Mouse (Mus musculus) lung, postnatal 36 days (tissue): ENCODE data around the gene Gm20721.
"Not testable (repeated sequence)": the region's sequence is repeated elsewhere in the genome, so short reads cannot be mapped to it uniquely, and the experiment has no call there.

ENCODE experiments used
- DNase-seq: peaks from one replicate; pipeline ENCODE4 v3.0.0; 2022; ENCODE audit warnings: mixed read lengths

Gene Gm20721

DNA sequence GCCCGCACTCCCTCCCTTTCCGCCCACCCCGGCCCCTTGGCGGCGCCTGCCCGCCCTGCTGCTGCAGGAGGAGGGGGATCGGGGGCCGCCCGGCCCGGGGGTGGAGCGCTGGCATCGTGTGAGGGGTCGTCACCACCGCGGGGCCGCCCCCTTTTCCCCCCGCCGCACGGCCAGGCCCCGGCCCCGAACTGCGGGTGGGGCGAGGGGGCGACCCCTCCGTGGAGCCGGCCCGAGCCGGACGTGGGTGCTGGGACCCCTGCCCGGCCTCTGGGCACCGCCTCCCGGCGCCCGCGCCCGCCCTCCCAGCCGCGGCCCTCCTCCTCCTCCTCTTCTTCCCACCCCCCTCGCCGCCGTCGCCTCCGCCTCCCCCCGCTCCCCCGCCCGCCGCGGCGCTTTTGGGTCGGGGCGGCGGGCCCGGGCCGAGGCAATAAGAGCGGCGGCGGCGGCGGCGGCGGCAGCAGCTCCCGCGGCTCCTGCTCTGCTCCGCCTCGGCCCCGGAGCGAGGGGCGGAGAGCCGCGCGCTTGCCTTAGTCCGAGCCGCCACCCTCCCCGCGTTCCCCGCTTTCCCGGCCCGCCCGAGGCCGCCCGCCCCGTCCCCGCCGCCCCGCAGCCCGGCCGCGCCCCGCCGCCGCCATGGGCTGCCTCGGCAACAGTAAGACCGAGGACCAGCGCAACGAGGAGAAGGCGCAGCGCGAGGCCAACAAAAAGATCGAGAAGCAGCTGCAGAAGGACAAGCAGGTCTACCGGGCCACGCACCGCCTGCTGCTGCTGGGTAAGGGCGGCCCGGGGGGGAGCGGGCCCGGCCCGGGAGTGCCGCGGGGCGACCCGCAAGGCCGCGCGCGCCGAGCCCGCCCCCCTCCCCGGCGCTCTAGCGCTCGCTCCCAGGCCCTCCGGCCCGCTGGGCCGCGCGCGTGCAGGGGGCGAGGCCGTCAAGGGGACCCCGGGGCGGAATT, 16.6 kb downstream of the Gm20721 start:
- peak; percentile 82 for DNase-seq

DNA sequence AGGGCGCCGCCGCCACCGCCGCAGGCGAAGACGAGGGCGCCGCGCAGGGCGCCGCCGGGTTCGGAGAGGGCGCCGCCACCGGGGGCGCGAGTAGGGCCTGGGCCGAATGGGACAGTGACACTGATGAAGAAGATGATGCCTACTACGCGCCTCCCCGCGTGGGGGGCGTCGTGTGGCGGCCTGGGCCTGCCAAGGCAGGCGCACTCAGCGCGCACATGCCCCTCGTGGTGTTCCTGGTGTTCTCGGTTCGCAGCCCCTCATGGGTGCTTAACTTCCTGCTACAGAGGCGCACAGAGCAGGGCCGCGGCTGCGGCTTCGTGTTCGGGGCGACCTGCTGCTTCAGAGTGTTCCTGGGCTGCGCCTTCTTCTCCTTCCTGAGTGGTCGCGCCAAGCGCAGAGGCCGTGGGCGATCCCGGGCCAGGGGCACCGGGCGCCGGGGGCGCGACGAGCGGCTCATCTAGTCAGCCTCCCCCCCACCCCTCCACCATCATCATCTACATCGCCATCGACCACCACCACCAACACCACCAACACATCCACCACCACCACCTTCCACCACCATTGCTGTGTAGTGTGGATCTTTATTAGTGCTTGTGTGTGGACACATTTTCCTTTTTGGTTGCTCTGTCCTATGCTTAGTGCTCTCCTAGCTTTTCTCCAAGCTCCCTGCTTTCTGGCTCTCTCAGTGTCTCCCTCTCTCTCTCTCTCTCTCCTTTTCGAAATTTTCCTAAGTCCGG, 17.4 kb downstream of the Gm20721 start:
- peak; percentile 22 for DNase-seq

DNA sequence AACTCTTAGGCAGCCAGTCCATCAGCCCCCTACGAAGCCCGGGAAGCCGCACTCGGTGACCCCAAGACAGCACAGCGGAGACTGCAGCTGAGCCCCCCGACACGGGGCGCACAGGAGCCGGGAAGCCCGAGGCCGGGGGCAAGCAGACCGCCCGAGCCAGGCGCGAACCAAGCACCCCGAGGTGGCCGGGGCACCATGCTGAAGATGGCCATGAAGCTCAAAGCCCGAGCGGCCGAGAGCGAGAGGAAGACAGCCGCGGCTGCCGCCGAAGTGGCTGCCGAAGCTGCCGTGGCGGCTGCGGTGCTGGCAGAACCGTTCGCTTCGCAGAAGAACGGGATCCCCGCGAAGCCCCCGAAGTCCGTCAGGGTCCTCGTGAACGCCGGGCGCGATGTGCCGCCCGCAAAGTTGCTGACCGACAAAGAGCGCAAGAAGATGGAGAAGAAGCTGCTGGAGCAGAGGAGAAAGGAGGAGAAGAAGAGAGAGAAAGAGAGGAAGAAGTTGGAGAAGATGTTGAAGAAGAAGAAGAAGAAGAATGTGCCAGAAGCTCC, 18.1 kb downstream of the Gm20721 start:
- DNase-seq = no peak

DNA sequence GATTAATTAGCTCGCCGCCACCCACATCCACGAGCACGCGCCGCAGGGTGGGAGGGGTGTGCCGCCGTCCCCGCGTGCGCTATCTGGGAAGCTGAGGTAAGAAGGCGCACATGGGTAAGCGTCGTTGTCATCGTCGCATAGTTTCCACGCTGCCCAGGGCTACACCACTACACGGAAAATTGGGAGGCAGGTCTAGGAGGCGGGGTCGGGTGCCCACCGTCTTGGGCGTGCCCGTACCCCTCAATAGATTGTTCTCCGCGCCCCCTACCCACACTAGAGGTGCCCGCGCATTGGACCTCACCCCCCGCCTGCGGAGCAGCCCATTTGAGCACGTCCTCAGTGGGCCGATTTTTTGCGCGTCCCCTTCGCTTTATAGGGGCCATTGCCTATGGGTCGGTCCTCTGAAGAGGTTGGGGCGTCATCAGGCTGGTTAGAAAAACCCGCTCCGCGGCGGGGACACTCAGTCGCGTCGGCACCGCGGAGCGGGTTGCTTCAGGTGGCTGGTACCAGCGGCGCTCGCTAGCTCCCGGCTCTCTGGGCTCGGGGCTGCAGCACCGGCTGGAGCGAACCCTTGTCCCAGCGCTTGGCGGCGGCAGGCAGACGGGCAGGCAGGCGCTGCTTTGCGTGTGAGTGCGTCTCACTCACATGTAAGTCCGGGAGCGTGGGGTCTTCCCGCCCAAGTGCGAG, 19.1 kb downstream of the Gm20721 start:
- peak; percentile 80 for DNase-seq

DNA sequence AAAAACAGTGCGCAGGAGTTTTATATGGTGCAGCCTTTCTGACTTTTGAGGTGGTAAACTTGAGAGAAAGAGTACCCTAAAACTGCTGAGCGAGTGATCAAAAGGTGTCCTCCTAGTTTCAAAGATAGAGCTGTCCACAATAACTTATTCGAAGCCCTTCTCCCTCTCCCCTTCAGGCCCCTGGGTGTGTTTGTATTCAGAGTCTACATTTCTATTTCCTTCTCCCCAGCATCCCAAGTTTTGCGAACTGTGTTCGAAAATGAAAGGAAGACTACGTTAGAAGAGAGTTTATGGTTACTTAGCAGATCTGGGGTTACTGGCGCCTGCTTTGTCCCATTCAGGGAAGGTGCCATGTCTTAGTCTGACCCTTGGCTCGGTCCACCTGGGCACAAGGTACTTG, 20.0 kb downstream of the Gm20721 start:
- DNase-seq = no peak

DNA sequence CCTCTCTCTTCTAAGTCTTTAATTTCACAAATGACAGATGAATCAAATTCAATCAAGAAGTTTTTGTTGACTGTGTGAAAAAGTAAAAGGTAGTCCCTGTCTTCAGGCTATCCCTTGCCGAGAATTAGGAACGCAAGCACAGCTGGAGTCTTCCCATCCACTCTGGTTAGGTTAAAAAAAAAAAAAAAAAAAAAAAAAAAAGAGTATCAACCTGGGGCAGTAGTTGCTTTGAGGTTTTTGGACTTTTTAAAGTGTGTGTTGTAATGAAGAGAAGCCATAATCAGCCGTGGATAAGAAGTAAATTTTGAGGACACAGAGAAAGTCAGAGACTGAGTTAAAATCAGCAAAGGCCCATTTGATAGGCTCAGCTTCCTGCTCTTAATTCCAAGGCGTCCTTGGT, 20.5 kb downstream of the Gm20721 start:
- no peak for DNase-seq

DNA sequence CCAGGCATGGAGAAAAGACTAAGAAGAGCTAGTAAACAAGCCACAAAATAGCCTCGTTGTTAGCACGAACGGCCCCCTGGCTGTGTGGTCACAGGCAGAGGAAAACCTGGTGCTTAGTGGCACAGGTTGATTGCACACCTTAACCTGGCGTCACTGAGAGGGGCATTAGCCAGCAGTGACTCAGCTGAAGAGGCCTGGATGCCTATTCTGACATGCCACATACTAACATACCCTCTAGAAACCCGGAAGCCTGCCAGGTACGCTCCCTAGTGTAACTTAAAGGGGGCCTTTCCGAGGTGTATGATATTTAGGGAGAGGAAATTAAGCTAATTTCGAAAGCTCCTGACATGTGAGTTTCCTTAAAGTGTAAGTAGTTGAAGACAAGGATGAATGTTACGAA, 29.9 kb downstream of the Gm20721 start:
- DNase-seq = no peak

DNA sequence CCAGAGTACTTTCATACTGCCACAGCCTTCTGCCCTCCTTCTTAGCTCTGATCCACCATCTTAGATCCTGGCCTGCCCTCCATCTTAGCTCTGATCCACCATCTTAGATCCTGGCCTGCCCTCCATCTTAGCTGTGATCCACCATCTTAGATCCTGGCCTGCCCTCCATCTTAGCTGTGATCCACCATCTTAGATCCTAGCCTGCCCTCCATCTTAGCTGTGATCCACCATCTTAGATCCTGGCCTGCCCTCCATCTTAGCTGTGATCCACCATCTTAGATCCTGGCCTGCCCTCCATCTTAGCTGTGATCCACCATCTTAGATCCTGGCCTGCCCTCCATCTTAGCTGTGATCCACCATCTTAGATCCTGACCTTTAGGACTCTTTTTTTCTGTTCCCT, 31.1 kb downstream of the Gm20721 start:
- not testable (repeated sequence) for DNase-seq

DNA sequence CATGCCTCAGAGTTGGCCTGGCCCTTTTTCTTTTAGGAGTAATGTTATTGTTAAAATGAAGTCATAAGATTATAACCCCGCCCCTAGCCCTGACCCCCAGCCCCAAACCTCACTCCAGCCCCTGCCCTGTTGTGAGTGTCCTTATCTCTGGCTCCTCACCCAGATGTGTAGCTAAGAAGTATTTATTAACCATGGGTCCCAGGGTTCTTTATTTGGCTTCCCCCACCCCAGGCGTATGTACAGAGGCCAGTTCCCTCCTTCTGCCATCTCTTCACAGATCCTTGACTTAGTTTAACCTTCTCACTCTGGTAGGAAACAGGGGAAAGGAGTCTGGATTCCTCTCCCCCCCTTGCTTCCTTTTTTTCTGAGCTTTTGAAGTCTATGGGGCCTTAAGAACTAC, 33.9 kb downstream of the Gm20721 start:
- DNase-seq = no peak

DNA sequence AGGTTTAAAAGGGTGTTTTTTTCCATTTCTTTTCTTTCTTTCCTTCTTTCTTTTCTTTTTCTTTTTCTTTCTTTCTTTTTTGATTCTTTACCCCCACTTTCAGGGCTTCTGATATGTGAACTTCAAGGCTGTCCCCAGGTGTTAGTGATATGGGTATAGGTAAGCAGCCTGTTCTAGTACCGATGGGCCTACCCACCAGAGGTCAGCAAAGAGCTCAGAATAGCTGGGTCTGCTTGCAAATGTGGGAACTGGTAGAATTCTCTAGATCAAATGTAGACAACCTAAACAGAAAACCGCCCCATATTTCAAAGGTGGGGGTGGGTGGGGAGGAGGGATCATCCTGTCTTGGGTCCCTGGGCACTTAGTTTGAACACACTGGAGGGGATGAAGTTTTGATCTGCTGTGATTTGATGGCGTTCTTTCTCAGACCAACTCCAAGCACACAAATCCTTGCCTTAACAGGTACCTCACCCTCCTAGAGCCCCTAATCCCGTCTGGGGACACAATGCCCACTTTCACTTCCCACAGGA, 34.3 kb downstream of the Gm20721 start:
- DNase-seq = peak; percentile 94

DNA sequence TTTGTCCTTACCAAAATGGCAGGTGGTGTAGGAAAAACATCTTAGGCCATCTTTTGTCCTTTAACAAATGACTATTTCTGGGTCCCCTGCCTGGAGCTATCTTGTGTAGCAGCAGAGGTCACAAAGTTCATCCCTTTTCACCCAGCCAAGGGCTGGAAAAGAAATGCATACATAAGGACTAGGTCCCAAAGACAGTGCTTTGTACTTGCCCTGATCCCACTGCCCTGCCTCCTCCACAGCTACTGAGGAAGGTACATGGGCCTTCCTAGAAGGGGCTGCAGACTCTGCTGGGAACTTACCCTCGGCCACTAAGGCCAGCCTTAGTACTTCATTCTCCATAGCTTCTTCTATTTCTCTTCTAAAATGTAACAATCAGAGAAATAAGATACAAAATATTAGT, 34.9 kb downstream of the Gm20721 start:
- DNase-seq = no peak

DNA sequence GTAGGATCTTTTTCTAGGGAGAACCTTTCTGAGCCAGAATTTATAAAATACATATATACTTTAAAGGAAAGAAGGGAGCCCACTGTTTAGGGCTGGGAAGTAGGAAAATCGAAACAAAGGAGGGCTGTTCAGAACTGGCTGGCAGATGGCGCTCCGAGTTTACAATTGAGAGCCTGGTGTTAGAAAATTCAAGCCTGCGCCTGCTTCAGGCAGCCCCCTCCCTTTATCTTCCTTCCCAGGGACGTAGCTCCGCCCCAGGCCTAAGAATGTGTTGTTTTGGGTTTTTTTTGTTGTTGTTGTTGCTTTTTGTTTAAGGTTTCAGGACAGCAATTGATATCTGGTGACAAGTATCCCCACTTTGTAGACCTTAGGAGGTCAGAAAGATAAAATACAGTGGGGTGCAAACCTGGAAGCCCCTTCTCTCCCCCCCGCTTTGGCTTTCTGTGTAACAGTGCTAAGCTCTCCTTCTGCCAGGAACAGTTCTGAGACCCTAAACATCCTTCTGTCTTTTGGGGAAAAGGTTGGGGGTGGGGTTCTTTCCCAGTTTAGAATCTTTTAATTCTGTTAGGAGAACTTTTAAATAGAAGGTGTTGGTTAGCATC, 35.5 kb downstream of the Gm20721 start:
- peak; percentile 69 for DNase-seq

DNA sequence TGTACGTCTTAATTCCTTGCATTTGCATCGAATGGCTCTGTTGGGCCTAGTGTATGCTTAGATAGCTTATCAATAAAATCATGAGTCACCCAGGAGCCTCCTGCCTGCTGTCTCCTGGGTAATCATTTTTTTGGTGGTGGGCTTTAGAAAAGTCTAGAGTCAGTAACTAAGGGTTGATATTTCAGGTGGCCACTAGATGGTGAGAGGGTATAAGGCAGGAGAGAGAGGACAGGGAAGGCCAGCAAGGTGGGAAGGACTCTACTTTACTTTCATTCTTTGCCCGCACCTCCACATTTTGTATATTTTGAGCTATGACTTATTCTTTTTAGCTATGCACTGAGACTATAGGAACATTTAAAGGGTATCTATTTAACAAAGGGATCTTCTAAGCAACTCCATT, 38.6 kb downstream of the Gm20721 start:
- no peak for DNase-seq

DNA sequence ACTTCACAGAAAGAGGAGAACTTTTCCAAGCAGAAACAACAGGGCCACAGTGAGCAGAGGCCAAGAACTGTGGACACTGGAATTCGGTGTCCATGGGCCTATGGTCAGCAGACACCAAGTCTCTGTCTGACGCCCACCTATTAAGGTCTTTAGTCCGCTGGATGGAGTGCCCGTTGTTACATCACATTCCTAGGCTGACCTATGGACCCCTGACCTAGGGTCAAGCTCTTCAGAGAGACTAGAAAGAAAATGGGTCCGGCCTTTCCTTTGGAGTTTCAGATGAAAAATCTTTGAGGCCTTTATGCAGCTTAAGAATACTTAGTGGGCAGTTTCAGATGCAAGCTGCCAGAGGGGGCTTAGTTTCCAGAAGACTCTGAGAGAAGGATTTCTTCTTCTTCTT, 40.9 kb downstream of the Gm20721 start:
- DNase-seq = no peak

DNA sequence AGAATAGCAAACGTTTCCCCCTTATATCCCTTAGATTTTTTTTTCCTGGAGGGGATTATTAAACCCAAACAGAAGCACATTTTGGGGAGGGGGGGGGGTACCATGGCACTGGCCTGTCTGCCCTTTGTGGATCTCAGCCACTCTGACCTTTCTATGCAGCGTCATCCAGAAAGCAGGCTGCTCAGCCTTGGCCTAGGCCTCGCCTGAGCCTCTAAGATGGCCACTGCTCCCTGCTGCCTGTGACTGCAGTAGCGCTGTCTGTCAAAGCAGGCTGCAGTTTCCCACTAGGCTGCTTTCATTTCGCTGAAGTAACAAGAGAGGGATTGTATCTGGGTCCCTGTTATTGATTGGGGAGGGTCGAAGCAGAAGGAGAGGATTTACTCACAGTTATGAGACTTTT, 44.0 kb downstream of the Gm20721 start:
- no peak for DNase-seq

DNA sequence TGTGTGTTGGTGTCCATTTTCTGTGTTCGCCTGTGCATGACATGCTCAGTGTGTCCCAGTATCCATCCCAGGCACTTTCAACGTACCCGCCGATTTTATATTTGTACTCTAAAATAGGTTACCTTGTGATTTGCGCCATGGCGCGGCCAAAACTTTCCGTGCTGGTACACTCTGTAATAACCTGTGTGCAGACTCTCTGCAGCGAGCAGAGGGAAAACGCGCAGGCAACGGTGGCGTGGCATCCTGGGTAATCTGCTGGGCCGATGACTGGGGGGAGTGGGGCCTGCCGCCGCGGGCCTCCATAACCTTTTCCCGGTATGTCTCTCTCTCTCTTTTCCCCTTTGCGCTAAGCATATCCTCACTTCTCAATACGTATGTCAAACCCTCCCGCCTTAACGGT, 45.8 kb downstream of the Gm20721 start:
- DNase-seq = no peak

DNA sequence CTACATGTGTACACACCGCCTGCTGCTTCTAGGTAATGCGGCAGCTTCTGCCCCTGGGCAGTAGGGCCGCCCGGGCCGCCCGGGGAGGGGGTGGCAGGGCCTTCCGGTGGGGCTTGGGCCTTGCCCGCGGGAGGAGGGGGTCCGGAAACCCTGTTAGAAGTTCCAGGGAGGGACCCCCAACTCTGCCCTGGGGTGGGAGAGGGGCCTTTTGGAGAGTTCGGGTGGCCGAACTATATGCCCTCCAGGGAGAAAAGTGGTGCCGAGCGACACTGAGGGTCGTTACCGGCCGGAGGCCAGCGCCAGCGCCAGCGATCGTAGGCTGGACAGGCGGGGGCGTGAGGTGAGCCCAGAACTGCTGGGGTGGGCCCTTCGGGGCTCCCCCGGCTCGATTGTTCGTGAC, 46.3 kb downstream of the Gm20721 start:
- no peak for DNase-seq

DNA sequence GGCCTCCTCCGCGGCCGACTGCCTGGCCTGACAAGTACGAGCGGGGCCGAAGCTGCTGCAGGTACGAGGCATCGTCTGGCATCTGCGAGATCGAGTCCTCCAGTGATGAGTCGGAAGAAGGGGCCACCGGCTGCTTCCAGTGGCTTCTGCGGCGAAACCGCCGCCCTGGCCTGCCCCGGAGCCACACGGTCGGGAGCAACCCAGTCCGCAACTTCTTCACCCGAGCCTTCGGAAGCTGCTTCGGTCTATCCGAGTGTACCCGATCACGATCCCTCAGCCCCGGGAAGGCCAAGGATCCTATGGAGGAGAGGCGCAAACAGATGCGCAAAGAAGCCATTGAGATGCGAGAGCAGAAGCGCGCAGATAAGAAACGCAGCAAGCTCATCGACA, 46.7 kb downstream of the Gm20721 start:
- no peak for DNase-seq

DNA sequence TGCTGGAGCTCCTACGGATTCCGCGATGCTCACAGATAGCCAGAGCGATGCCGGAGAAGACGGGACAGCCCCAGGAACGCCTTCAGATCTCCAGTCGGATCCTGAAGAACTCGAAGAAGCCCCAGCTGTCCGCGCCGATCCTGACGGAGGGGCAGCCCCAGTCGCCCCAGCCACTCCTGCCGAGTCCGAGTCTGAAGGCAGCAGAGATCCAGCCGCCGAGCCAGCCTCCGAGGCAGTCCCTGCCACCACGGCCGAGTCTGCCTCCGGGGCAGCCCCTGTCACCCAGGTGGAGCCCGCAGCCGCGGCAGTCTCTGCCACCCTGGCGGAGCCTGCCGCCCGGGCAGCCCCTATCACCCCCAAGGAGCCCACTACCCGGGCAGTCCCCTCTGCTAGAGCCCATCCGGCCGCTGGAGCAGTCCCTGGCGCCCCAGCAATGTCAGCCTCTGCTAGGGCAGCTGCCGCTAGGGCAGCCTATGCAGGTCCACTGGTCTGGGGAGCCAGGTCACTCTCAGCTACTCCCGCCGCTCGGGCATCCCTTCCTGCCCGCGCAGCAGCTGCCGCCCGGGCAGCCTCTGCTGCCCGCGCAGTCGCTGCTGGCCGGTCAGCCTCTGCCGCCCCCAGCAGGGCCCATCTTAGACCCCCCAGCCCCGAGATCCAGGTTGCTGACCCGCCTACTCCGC, 47.3 kb downstream of the Gm20721 start:
- DNase-seq = no peak

DNA sequence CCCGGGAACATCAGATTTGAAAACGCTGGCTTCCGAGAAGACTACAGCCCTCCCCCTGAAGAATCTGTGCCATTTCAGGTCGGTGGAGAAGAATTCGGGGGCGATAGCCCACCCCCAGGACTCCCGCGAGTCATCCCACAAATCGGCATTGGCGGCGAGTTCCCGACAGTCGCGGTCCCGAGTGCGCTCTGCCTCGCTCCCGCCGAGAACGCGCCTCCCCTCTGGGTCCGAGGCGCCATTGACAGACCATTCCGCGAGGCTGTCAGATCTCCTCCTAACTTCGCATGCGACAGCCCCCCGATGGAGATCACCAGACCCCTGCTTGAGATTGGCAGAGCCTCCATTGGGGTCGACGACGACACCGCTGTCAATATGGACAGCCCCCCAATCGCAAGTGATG, 48.0 kb downstream of the Gm20721 start:
- no peak for DNase-seq

DNA sequence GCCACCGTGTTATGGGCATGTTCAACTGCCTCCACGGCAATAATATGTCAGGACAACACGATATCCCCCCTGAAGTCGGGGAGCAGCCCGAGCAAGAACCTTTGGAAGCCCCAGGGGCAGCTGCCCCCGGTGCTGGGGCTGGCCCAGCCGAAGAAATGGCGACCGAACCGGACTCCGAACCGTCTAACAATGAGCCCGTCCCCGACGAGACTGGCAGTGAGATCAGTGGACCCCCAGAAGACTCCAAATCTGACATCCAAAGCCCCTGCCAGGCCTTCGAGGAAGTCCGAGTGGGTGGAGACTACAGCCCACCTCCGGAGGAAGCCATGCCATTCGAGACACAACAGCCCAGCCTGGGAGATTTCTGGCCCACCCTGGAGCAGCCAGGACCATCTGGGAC, 48.7 kb downstream of the Gm20721 start:
- no peak for DNase-seq

DNA sequence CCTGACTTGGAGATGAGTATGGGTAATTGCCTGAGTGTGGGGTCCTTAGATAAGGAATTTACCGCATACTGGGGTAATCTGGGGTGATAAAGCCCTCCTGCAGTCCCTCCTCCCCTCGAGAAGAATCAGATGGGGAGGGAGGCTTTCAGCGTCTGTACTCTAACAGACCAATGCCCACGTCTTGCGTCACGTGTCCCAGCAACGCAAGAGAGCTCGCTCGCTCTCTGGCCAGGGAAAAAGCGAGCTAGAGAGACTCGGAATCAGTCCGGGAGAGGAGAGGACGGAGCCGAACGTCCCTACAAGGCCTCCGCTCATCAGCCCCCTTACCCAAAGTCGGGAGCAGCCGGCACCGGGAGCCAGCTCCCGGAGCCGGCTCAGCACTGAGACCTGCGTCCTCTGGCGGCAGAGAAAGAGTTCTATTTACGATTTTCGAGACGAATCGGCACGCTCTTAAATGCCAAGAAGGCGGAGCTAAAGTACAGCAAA, 49.4 kb downstream of the Gm20721 start:
- peak; percentile 17 for DNase-seq
